Mouse (Mus musculus) CD8-positive naive resting alpha-beta T cell, adult 2 months (primary cell): ENCODE measurements around the gene Thrap3.

Experiments used
- DNase-seq, 2 experiments: peaks; one replicate each; pipeline ENCODE4 v3.0.0; 2022; ENCODE audit warnings: low read depth in 2 of 2, low spot score in 2 of 2

Gene Thrap3

DNA sequence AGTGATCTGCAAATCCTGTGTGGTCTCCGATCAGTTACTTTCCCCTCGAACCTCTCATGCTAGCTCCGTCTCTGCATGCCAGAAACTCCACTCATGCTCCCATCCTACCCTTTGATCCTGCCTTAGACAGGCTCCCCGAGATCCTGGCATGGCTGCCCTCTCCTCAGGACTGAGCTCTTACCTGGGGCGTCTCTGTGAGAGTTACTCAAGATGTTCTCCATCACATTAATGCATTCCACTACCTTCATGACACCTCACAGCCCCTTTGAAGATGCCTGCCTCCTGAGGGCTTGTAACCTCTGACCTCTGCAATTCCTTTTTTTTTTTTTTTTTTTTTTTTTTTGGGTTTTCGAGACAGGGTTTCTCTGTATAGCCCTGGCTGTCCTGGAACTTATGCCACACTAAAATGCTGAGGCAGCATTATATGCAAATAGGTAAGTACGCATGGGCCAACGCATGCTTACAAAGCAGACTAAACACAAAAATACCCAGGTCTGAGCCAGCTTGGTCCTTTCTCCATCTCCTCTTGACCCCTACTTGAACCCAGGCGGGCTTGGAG lies 55.5 kb downstream of the Thrap3 start:
- no peak for DNase-seq

DNA sequence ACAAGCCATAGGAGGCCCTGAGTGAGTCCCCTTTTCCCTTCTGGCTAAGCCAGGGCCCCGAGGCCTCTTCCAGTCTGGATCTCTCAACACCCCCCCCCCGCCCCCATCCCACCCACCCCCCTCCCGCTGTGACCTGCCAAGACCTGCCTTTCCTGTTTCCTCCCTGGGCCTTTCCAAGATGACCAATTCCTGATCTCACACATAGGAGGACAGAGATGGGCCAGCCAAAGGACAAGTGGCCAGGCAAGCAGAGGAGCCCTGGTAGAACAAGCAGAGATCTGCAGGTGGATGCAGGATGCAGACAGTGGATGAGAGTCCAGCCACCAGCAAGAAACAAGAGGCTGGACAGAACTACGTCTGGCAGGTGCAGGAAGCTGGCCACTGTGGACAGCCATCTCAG lies 57.2 kb downstream of the Thrap3 start:
- DNase-seq, result no peak

DNA sequence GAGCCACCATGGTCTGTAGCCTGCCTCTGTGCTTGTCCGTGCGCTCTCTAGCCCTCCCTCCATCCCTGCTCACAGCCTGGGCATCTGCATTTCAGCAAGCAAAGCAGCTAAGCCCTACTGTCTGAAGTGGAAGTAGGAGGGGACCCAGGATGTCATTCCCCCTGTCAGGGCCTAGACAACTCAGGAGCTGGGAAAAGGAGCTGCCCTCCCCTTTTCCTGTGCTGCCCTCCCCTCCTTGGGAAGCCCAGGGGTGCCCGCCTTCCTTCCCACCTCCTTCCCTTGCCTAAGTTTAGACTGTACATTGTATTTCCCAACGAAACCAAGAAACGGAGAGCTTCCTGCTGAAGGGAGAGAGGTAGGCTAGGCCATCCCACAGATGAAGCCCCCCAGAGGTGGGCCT lies 61.5 kb downstream of the Thrap3 start:
- DNase-seq, result no peak

DNA sequence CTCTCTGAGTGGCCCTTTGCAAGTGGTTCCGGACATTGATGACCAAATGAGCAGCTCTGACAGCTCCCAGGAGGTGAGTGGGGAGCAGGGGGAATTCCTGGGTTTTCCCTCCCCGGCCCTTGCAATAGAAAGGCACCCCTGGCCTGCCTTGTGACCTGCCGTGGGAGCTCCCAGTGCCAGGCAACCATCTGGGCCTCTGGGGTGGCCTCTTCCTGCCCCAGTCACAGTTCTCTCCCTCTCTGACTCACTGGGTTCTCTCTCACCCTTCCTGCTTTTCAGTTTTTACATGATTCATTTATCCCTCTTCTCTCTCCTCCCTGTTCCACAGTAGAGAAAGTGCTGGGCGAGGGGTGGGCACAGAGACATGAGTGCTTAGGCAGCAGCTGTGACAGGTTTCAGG lies 64.8 kb downstream of the Thrap3 start:
- no peak for DNase-seq

DNA sequence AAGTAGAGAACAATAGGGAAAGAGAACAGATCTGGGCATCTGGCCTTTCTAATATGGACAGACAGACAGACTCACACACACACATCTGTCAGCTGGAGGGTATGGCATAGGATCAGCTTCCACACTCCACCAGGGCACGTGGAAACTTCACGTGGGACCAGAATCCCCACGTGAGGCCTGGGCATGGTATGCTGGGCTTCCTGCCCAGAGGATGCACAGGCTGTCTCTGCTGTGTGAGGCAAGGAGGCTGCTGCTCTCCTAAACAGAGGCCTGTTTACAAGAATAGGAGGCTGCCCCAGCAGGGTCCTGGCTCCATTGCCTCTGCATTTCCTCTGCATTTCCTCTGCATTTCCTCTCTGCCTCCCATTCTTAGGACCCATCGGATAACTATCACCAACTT lies 67.9 kb downstream of the Thrap3 start:
- DNase-seq, result no peak

DNA sequence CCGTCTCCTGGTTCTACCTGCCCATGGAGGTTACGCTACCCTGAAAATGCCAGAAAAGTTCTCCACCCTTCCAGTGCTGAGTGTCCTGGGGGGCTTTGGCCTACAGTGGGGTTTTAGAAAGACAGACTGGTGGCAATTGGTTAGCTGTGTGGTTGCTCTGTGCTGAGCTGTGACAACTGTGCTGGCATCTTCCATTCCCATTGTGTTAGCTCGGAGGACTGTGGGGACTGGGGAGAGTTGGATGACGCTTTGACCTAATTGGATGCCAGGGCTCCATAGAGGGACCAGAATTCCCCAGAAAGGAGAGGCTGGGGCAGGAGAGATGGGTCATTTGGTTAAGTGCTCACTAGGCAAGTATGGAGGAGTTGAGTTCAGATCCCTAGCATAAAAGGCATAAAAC lies 68.3 kb downstream of the Thrap3 start:
- no peak for DNase-seq

DNA sequence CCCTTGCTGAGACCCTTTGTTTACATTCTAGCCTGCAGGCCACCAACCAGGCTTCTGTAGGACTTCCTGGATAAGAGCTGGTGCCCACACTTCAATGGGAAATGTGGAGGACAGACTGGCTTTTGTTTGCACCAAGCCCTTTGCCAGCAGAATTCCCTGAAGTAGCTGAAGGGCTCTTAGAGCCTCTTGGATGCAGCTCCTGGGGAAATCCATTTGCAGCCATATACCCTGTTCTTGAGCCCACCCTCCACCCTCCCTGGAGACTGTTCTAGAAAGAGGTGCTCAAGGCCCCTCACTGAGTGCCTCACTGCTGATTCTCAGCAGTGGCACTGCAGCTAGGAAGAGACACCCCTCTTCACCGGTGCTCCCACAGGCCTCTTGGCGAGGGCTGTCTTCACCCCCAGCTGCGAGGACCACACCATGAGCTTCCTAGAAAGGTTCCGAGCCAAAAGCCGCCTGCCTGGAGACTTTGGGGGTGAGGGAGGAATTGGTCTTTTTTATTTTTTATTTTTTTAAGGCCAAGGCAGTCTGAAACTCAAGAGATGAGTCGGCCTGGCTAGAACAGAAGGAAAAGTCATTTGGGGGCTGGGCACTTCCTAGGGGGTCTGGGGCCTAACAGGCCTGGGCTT lies 69.8 kb downstream of the Thrap3 start:
- no peak for DNase-seq

DNA sequence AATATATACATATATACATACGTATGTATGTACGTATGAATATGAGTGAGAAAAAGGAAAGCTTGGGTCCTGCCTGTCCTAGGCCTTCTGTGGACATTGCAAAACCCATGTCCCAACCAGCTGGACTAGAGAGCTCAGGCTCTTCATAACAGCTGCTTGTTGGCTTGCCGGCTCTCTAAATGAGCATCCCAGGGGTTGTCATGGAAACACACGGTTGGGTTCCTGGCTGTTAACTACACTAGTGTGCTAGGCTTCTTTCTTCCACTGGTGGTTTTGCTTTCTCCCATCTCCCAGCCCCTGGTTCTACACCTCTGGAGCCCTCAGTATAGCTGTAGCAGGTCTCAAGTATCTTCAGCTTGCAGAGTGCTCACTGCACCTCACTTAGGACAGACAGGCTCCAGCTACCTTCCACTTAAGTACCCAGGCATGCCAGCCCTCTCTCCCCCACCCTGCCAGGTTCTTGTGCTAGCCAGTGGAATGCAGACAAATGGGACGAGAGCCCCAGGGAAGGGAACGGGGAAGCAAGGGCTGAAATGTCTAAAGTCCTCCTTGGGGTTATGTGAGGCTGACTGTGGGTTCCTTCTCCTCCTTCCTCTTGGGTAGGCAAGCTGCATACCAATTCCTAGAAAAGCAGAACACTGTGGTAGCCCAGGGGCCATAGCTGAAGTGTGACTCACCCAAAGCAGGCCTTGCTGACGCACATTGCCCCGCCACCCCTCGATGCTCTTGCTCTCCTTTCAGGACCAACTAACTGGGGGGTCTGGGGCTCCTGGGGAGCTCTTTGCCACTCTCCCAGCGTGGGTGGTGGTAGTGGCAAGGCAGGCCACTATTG lies 71.1 kb downstream of the Thrap3 start:
- no peak for DNase-seq

DNA sequence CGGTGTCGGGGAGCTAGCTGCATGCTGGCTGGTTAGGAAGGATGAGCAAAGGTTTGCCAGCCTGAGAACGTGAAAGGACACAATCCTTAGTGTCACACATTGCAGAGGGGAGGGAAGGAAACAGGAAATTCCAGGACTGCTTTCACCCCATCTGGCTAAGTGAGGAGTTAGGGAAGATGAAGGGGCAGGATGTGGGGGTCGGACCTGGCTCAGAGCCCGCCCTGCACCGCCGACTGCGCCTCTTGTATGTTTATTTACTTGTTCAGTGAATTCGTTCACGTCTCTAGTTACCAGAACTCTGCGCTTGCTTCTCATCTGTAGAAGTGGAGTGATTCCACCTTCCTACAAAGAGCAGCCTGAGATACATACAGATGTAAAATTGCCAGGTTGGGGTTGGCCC lies 72.1 kb downstream of the Thrap3 start:
- DNase-seq, result no peak

DNA sequence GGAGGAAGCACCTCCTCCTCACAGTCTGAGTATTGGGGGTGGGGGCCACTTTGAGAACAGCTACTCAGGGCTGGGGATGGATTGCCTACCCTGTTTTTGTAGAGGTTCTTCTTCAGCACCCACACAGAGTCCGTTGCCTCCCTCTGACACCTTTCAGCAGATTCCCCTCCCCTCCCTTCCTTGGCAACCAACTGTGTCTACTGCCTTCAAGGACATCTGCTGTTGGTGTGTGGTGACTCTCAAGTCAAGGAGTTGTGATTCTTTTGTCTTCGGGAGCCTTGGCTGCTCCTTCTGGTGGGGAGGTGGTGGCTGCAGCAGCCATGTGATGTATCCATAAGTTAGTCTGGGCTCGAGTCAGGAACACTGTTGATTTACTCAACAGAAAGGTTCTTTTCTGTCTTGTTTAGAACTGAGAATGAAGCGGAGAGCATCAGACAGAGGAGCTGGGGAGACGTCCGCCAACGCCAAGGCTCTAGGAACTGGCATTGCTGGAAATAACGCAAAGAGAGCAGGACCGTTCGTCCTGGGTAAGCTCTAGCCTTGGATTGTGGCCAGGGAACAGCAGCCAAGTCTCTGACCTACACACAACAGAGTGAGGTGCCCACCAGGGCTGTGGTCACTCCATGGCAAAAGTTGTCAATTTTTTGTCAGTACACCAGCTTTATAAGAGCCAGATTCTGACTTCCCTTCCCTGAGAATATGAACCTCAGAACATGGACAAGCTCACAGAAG lies 79.1 kb downstream of the Thrap3 start:
- no peak for DNase-seq

DNA sequence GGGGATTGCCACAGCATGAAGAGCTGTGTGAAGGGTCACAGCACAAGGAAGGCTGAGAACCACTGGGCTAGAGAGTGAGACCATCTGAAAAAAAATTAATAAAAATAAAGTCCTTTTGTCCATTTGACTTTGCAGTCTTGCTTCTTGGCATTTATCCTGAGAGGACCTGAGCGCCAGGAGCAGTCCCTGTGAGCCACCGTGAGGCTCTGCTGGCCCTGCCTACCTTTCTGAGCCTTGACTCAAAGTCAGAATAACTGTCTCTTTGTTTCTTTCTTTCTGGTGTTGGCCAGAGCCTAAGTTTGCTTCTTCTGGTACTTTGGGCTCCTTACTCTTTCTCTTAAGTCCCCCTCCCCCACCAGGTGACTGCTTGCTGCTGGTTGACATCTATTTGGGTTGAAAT lies 82.1 kb downstream of the Thrap3 start:
- no peak for DNase-seq

DNA sequence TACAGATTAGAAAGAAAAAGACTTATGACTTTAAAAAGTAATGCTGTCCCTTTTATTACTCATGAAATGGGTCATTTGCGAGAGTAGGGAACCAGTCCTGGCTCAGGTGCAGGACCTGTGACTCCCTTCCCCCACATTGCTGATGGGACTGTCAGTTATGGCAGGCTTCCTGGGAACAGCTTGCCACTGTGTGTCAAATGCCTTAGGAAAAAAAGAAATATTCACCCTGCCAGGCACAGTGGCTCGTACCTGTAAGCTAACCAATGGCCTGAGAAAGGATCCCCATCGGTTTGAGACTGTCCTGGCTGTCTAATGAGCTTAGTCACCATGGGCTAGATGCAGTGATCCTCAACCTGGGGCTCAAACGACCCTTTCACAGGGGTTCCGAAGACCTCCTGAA lies 82.5 kb downstream of the Thrap3 start:
- no peak for DNase-seq

DNA sequence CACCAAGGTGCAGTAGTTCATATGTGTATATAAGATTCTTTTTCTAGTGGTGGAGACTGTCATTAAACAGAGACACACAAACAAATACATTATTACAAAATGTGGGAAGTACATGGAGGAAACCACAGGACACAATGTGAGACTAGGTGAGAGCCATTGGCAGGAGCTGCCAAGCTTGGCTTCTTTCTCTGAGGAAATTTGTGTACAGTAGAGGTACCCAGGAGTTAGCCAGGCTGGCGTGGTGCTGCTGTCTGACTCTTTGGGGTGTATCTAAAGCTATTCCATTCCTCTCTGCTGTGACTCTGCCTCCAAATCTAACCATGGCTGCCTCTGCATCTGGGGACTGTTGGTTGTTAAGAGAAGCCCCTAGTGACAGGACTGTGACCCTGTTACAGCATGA lies 83.5 kb downstream of the Thrap3 start:
- no peak for DNase-seq

DNA sequence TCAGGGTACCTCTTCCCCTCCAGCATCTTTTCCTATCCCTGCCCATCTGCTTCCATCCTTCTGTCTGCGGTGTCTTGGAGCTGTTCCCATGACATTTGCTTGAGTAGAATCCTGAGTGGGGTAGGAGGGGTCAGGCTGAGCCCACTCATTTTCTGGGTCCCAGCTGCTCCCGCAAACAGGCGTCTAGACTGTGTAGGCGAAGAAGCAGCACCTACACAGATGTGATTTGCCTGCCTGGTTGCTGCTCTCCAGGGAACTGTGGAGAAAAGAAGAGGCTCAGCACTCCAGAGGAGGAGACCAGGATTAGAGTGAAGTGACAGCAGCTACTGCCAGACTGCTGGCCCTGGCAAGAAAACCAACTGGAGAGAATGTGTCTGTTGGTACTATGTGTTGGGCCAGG lies 83.9 kb downstream of the Thrap3 start:
- no peak for DNase-seq

DNA sequence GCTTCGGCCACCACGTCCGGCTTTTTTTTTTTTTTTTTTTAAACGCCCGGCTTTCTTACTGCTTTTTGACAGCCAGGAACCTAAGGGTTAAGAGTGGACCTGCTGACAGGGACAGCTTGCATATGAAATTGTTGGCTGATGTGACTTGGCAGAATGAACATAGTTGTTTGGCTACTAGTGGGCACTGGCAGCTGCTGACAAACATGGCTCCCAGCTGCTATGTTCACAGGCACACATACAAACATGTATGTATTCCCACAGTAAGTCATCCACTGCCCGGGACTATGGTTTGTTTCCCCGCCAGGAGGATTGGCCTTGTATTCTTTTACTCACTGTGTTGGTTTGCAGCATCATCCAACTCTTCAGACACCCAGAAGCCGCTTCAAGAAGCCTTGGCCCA lies 85.4 kb downstream of the Thrap3 start:
- no peak for DNase-seq

DNA sequence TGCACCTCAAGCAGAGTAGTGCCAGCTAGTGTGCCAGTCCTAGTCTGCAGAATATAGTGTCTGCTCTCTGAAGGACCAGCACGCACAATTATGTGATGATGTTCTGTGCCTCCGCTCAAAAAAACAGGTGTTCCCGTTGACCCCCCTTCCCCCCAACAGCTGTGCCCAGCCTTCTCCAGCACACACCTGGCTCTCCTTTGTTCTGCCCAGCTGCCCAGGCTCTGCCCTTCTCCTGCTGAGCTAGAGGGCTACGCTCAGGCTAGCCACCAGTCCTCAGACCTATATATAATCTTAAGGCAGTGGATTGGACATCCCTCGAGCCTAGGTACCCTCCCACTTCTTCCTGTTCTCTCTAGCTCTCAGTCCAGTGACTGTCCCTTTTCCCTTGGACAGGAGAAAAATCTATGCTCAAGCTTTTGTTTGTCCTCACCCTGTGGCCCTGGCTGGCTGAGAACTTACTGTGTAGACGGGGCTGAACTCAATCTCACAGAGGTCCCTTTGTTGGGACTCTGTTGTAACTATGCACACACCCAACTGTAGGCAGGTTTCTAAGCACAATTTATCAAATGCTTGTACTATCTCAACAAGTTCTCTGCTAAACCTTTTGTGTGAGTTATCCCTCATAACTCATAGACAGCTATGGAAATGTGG lies 86.6 kb downstream of the Thrap3 start:
- DNase-seq, result no peak

DNA sequence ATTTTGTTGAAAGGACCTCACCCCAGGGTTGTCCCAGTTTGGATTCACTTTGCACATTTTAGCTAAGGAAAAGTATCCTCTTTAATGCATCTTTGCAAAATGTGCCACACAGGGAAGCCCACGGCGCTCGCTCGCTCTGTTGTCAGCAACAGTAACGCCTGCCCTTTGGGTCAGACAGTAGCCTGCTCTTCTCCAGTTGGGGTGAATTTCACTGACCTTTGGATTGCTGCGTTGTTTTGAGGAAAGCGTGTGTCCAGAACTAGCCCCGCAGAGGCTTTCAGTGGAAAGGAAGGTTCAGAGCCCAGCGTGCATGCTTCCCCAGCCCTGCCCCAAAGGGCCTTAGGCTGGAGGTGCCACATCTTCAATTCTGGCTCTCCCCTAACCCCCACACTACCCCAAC lies 87.1 kb downstream of the Thrap3 start:
- DNase-seq, result no peak
